Mouse (Mus musculus) left cerebral cortex, adult 2 months (tissue): ENCODE results near the gene Afdn. TPM values are rescaled to one million over a fixed set of nuclear protein-coding genes. Genes with fewer than 3 reads are reported as not detected.
"Not testable (repeated sequence)": the region's sequence is repeated elsewhere in the genome, so short reads cannot be mapped to it uniquely, and the experiment has no call there.

Experiments
- DNase-seq, 2 experiments: peaks; one replicate each; pipeline ENCODE4 v3.0.0; 2021 to 2022; ENCODE audit warnings: low spot score in 2 of 2, mixed read lengths in 1 of 2; ENCODE audit errors: extremely low spot score in 1 of 2
- H3K27ac ChIP-seq: fragments of 200-600 bp; 2 replicates; pipeline ENCODE4 v1.8.1; 2022
- H3K4me3 ChIP-seq: fragments of 200-600 bp; 2 replicates; pipeline ENCODE4 v1.8.1; 2022
- CTCF ChIP-seq: fragments of 200-600 bp; IDR thresholded peaks from 2 replicates; pipeline ENCODE4 v1.8.1; 2022; ENCODE audit warnings: antibody characterized with exemption, mild to moderate bottlenecking, moderate library complexity
- intact Hi-C: fragments of 180-260 bp; cut with DNase I; formaldehyde crosslinking; loops from one replicate; pipeline ENCODE4 v1.15.1; 2025
- total RNA-seq, 2 experiments: library from RNA; stranded (reverse); gene quantifications; 2 replicates each; pipeline ENCODE4 v1.2.3; 2021

Afdn gene
- total RNA-seq, 2 experiments from 2014 or later: 127 to 134 TPM

GRCm38 (mm10) chr17:13797691-13798090, 37.4 kb downstream of the Afdn start:
- intact Hi-C loops: no loop called here
- DNase-seq: no peak
- H3K4me3 ChIP-seq: no peak overlapping the region
- H3K27ac ChIP-seq: no peak overlapping the region
- TF ChIP-seq CTCF: no peak

DNA sequence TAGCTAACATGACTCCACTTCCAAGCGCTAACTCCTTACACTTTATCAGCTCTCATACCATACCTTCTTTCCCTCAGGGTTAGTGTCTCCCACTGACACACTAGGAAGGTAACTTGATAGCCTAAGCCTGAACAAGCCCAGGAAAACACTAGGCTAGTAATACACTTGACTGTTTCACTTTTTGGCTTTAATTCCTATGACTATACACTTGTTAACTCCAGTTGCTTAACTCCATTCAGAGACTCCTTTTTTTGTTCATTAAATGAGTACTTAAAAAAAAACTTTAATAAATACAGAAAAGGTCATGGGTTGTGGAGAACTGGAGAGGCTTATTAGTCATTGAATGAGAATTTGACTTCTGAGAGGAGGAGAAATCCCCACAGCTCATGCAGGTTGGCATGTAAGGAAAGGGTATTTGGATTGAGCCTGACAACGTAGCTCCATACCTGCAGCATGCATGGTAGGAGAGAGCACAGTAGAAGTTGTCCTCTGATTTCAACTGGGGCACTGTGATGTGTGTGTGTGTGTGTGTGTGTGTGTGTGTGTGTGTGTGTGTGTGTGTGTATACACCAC, 42.6 kb downstream of the Afdn start:
- intact Hi-C loops: no loop called here
- Histone ChIP-seq H3K27ac (no peak overlapping the region), H3K4me3 (no peak overlapping the region)
- DNase-seq: no peak
- TF ChIP-seq CTCF: no peak

DNA sequence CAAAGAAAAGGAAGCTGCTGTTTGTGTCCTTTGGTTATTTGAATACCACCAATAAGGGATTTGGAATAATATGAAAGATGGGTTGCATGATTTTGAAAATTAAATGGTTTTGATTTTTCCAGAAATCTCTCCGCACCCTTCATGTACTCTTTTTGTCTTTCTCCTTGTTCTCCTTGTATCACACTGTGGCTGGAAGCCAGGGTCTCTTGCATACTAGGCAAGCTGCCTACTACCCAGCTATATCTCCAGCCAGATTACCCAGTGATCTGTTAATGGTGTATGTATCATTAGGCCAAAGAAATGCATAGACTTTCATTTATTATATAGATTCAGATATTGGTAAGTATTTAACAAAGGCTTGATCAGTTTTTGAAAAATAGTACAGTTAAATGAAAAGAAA, 45.7 kb downstream of the Afdn start:
- intact Hi-C loops: no loop called here
- H3K4me3 ChIP-seq: no peak overlapping the region
- TF ChIP-seq CTCF: no peak
- H3K27ac ChIP-seq: no peak overlapping the region
- no peak for DNase-seq

DNA sequence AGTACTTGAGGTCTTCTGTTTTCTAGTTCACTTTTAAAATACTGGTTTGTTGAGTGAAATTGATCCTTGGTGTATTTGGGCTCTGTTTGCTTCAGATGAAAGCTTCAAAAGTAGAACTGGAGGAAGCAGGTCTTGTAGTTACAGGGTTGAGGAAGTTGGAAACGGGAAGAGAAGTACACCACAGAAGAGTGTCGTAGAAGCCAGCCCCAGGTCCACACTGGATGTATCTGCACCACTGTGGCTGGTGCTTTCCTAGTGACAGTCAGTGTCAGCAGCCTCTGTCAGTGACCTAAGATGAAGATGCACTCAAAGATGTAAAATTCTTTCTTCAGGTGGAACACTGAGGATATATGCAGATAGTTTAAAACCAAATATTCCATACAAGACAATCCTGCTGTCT, 57.5 kb downstream of the Afdn start:
- no peak overlapping the region for H3K4me3 ChIP-seq
- intact Hi-C loops: no loop called here
- no peak overlapping the region for H3K27ac ChIP-seq
- DNase-seq: no peak
- no peak for TF ChIP-seq CTCF

DNA sequence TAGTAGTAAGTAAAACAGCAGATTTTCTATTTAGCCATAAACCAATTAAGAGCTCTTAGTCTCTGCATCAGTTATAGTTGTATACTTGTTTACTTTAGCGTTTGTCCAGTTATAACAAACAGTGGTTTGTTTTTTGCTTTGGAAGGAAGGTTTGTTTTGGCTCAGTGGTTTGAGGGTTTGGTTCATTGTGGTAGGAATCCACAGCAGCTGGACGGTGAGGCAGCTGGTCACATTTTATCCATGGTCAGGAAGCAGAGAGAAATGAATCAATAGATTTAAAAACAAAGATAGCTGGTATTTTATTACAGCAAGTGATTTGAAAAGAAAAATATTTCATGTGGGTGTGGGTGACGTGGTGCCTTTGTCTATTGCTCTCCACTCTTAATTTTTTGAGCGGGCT, 59.0 kb downstream of the Afdn start:
- intact Hi-C loops: no loop called here
- DNase-seq: no peak
- H3K4me3 ChIP-seq: no peak overlapping the region

DNA sequence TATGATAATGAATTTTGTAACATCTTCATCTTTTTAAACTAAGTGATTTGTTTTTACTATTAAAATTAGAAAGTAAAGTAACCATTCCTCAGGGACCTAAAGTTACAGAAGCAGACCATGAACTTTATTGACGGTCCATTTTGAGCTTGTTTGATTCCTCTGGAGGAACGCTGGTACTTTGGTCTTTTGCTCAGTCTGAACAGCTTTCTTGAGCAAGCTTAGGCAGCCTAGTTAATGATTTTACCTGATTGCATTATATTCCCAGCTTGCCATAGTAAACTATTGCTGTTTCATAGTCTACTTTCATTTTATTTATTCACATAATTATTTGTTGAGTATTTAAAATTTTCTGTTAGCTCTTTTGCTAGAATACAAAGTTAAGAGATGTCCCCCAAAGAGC, 60.3 kb downstream of the Afdn start:
- no peak for DNase-seq
- intact Hi-C loops: no loop called here
- no peak for TF ChIP-seq CTCF
- Histone ChIP-seq H3K4me3 (no peak overlapping the region), H3K27ac (no peak overlapping the region)

More for the DNA sequence above, 59.0 kb downstream of the Afdn start:
- H3K27ac ChIP-seq: no peak overlapping the region
- TF ChIP-seq CTCF: no peak

DNA sequence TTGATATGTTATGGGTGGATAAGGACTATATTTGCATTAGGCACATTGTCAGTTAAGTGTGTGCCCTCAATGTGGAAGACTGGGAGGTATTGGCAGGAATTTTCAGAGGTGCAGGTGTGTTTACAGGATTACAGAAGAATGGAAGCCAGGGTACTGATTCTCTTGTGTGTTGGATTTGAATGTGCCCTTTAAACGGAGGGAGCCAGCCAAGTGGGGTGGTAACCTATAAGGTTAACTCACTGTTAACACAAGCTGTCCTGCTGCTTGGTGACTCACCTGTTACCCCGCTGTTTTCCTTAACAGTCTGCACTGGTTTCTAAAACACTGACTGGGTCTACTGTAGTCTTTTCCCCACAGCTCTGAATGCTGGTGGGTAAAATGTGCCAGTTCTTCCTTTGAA, 65.1 kb downstream of the Afdn start:
- intact Hi-C loops: no loop called here
- DNase-seq: no peak
- no peak overlapping the region for H3K4me3 ChIP-seq
- H3K27ac ChIP-seq: no peak overlapping the region
- TF ChIP-seq CTCF: no peak

- no peak for TF ChIP-seq CTCF
- DNase-seq: no peak
- no peak overlapping the region for H3K4me3 ChIP-seq
- no peak overlapping the region for H3K27ac ChIP-seq
- intact Hi-C loops: loop anchor here (1.0 to 5.0 kb wide), 2 partner anchors 153 to 358 kb away; no protein-coding TSS in a partner anchor
These were observed 69.9 kb downstream of the Afdn start for GRCm38 (mm10) chr17:13830234-13830633.

DNA sequence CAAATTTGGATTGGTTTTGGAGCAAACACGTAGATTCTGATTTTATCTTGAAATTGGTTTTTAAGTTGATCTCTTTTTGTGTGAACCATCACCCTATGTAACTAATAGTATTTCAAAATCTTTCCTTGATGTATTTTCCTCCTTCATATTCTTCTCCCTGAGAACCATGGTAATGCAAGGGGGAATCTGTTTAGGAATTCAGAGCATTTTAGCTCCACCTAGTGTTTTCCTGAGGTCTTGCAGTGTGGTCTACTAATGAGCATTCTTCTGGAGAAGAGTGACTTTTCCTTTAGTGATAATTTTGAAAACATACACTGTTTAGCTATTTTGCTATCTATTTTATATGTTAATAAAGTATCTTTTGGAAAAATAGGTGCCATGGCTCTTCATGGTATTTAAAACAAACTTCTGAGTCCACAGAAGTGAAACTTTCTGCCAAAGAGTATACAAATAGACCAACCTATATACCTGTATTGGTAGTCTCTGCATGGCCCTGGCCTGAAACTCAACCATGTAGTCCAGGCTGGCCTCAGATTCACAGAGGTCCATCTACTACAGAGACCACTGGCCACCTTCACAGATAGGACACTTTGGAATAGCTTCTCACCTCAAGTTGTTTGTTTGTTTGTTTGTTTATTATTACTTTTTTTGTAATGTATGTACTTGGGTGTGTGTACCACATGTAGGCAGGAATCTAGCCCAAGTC, 70.5 kb downstream of the Afdn start:
- DNase-seq: peak; percentile 43 to 56
- TF ChIP-seq CTCF: peak; percentile 95
- Histone ChIP-seq H3K27ac (no peak overlapping the region), H3K4me3 (no peak overlapping the region)
- intact Hi-C loops: loop anchor here (1.0 to 5.0 kb wide), 2 partner anchors 153 to 358 kb away; no protein-coding TSS in a partner anchor

DNA sequence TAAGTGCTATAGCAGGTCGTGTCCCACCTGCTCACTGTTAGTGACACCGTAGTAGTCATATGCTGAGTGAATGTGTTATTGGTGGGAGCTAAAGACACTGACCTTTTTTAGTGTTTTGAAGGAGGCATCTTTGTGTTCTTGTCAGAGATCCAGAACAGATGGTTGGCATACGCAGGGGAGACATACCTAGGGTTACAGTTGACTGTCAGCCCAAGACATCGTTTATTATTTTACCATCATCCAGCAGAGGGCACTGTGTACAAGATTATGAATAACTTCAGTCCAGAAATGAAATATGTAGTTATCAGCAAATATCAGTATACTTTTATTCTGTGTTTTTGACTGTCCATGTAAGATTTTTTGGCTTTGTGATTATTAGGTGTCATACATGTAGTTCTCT, 75.5 kb downstream of the Afdn start:
- Histone ChIP-seq H3K27ac (no peak overlapping the region), H3K4me3 (no peak overlapping the region)
- TF ChIP-seq CTCF: peak; percentile 67
- intact Hi-C loops: no loop called here
- no peak for DNase-seq

DNA sequence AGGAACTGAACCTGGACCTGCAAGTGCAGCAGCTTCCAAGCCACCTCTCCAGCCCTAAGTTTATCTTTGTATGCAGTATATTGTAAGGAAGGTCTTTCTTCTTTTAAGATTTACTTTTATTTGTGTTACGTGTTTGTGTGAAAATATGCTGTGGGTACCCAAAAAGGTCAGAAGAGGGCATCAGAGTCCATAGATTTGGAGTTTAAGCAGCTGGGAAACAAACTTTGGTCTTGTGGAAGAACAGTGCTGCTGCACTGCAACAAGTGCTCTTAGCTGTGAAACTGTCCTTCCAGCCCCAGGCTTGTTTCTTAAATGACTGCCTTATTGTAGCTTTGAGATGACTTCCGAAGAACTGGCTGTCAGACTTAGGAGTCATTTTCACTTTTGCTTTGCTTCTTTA, 89.8 kb downstream of the Afdn start:
- TF ChIP-seq CTCF: peak; percentile 63
- Histone ChIP-seq H3K27ac (no peak overlapping the region), H3K4me3 (no peak overlapping the region)
- DNase-seq: no peak
- intact Hi-C loops: loop anchor here (5.0 kb wide), 2 partner anchors 92 to 252 kb away; no protein-coding TSS in a partner anchor

- H3K27ac ChIP-seq: peak overlapping the region; percentile 76
- DNase-seq: peak in 1 of 2 experiments; percentile 36
- intact Hi-C loops: loop anchor here (5.0 kb wide), 2 partner anchors 88 to 248 kb away; no protein-coding TSS in a partner anchor
- not testable (repeated sequence) for H3K4me3 ChIP-seq
These were observed 93.5 kb downstream of the Afdn start for GRCm38 (mm10) chr17:13853883-13854282.

DNA sequence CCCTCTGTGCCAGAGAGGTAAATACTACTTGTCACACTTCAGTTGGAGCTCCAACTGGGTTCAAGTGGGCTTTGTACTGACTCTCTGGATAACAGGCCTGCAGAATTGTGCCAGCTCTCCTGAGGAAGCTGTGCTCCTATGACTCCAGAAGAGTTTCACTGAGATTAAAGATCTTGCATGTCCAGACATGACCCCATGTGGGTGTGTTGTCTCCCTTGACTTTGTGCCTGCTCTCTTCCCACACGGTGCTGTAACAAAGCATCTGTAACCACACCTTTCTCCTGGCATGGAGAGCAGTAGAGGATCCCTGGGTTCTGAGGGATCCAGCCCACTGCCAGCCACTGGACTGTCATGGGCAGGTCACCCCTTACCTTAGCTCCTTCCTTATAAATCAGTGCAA, 95.1 kb downstream of the Afdn start:
- Histone ChIP-seq H3K27ac (no peak overlapping the region), H3K4me3 (no peak overlapping the region)
- TF ChIP-seq CTCF: no peak
- intact Hi-C loops: no loop called here
- no peak for DNase-seq
